Mouse (Mus musculus): ENCODE data around the gene Ebi3. TPM values are rescaled to one million over a fixed set of nuclear protein-coding genes. Genes with fewer than 3 reads are reported as not detected.

Ebi3 gene
- polyA plus RNA-seq, 1 experiment from 2014 or later: 4.1 TPM

GRCm38 (mm10) chr17:55971453-55971852, 19.0 kb downstream of the Ebi3 start:
- WGBS: 40% methylated on average over 22 of the region's 22 CpGs
- Histone ChIP-seq H3K36me3 (peaks cover 8% of the 10 kb centered on the region), H3K4me1 (peaks cover 18% of the 10 kb centered on the region), H3K4me2 (peak overlapping the region; percentile 92), H3K27me3 (replicated peaks) (0 out of 2 replicates have a peak, but pooled peaks cover 2% of the 10 kb centered on the region), H3K27ac (no peak overlapping the region), H3K4me3 (replicated peaks) (no peak overlapping the region), H3K9me3 (no peaks in the 10 kb centered on the region), H3K9ac (no peak overlapping the region)
- ATAC-seq (ENCODE audit: insufficient read depth, low FRiP score, low read depth): no peak

GRCm38 (mm10) chr17:55976255-55976862, 23.9 kb downstream of the Ebi3 start:
- Histone ChIP-seq H3K4me3 (replicated peaks) (no peak overlapping the region), H3K9me3 (no peaks in the 10 kb centered on the region), H3K27ac (no peak overlapping the region), H3K36me3 (no peaks in the 10 kb centered on the region), H3K4me2 (peak overlapping the region; percentile 38), H3K4me1 (peaks cover 10% of the 10 kb centered on the region), H3K27me3 (replicated peaks) (no peaks in the 10 kb centered on the region), H3K9ac (no peak overlapping the region)
- WGBS: 16% methylated on average over 13 of the region's 13 CpGs
- peak; percentile 74 for ATAC-seq (ENCODE audit: insufficient read depth, low FRiP score, low read depth)

- ATAC-seq (ENCODE audit: insufficient read depth, low FRiP score, low read depth): no peak
- no peaks in the 10 kb centered on the region for H3K36me3 ChIP-seq
- no peak overlapping the region for H3K4me3 ChIP-seq (replicated peaks)
- no peak overlapping the region for H3K27ac ChIP-seq
- H3K4me1 ChIP-seq: peaks cover 10% of the 10 kb centered on the region
- 28% methylated on average over 3 of the region's 3 CpGs for WGBS
- H3K4me2 ChIP-seq: no peak overlapping the region
- H3K9me3 ChIP-seq: no peaks in the 10 kb centered on the region
- H3K27me3 ChIP-seq (replicated peaks): no peaks in the 10 kb centered on the region
- H3K9ac ChIP-seq: no peak overlapping the region
Observed at GRCm38 (mm10) chr17:55977301-55977700, 24.9 kb downstream of the Ebi3 start.

- no peak within 1 kb of the TSS for H3K27ac ChIP-seq
- H3K36me3 ChIP-seq: no peaks in the 10 kb centered on the region
- 8% methylated on average over 35 of the region's 35 CpGs for WGBS
- H3K4me3 ChIP-seq (replicated peaks): peak within 1 kb of the TSS; percentile 45
- H3K9ac ChIP-seq: 0 out of 2 replicates have a peak within 1 kb of the TSS, but pooled peaks have one; percentile 4
- 0 out of 2 replicates have a peak, but pooled peaks cover 3% of the 10 kb centered on the region for H3K27me3 ChIP-seq (replicated peaks)
- H3K4me1 ChIP-seq: peaks cover 5% of the 10 kb centered on the region; the same call in 1 of the 2 replicates
- peak within 1 kb of the TSS; percentile 60 for H3K4me2 ChIP-seq
- no peaks in the 10 kb centered on the region for H3K9me3 ChIP-seq
- no peak for ATAC-seq (ENCODE audit: insufficient read depth, low FRiP score, low read depth)
Observed at GRCm38 (mm10) chr17:55986030-55986961, 33.9 kb downstream of the Ebi3 start, which contains the start of gene Fsd1. Gene Fsd1 (plus strand): TSS chr17:55986509.

- H3K27me3 ChIP-seq (replicated peaks): 0 out of 2 replicates have a peak, but pooled peaks cover 3% of the 10 kb centered on the region
- no peak for ATAC-seq (ENCODE audit: insufficient read depth, low FRiP score, low read depth)
- no peaks in the 10 kb centered on the region for H3K9me3 ChIP-seq
- H3K4me2 ChIP-seq: no peak overlapping the region
- peaks cover 5% of the 10 kb centered on the region; the same call in 1 of the 2 replicates for H3K4me1 ChIP-seq
- 75% methylated on average over 8 of the region's 8 CpGs for WGBS
- no peak overlapping the region for H3K4me3 ChIP-seq (replicated peaks)
- H3K9ac ChIP-seq: no peak overlapping the region
- no peaks in the 10 kb centered on the region for H3K36me3 ChIP-seq
- no peak overlapping the region for H3K27ac ChIP-seq
Observed at GRCm38 (mm10) chr17:55990278-55990898, 37.9 kb downstream of the Ebi3 start.

GRCm38 (mm10) chr17:55996007-55996406, 43.6 kb downstream of the Ebi3 start:
- no peak for ATAC-seq (ENCODE audit: insufficient read depth, low FRiP score, low read depth)
- peaks cover 8% of the 10 kb centered on the region; the same call in 1 of the 2 replicates for H3K27me3 ChIP-seq (replicated peaks)
- H3K27ac ChIP-seq: no peak overlapping the region
- H3K4me3 ChIP-seq (replicated peaks): no peak overlapping the region
- H3K9ac ChIP-seq: no peak overlapping the region
- no peak overlapping the region for H3K4me2 ChIP-seq
- no peaks in the 10 kb centered on the region for H3K36me3 ChIP-seq
- WGBS: 82% methylated on average over 15 of the region's 15 CpGs
- no peaks in the 10 kb centered on the region for H3K4me1 ChIP-seq
- H3K9me3 ChIP-seq: no peaks in the 10 kb centered on the region

GRCm38 (mm10) chr17:55999794-56000499, 47.5 kb downstream of the Ebi3 start:
- Histone ChIP-seq H3K27me3 (replicated peaks) (peaks cover 8% of the 10 kb centered on the region; the same call in 1 of the 2 replicates), H3K27ac (no peak overlapping the region), H3K9me3 (no peaks in the 10 kb centered on the region), H3K36me3 (no peaks in the 10 kb centered on the region), H3K4me2 (0 out of 2 replicates have a peak overlapping the region, but pooled peaks have one; percentile 3), H3K4me1 (no peaks in the 10 kb centered on the region), H3K9ac (no peak overlapping the region), H3K4me3 (replicated peaks) (no peak overlapping the region)
- ATAC-seq (ENCODE audit: insufficient read depth, low FRiP score, low read depth): no peak
- WGBS: 13% methylated on average over 30 of the region's 30 CpGs

- Histone ChIP-seq H3K27me3 (replicated peaks) (peaks cover 8% of the 10 kb centered on the region; the same call in 1 of the 2 replicates), H3K9me3 (no peaks in the 10 kb centered on the region), H3K36me3 (no peaks in the 10 kb centered on the region), H3K9ac (no peak overlapping the region), H3K27ac (no peak overlapping the region), H3K4me3 (replicated peaks) (no peak overlapping the region), H3K4me2 (no peak overlapping the region), H3K4me1 (peaks cover 9% of the 10 kb centered on the region)
- WGBS: 82% methylated on average over 3 of the region's 3 CpGs
- no peak for ATAC-seq (ENCODE audit: insufficient read depth, low FRiP score, low read depth)
Observed at GRCm38 (mm10) chr17:56003000-56003399, 50.6 kb downstream of the Ebi3 start.

GRCm38 (mm10) chr17:56005415-56006061, 53.1 kb downstream of the Ebi3 start, which contains the start of the genes Stap2 and Mpnd:
Gene Stap2 (minus strand): TSS chr17:56005584.
Gene Mpnd (plus strand): TSS chr17:56005711.
- no peak for ATAC-seq (ENCODE audit: insufficient read depth, low FRiP score, low read depth)
- H3K9ac ChIP-seq: no peak within 1 kb of the TSS

More at GRCm38 (mm10) chr17:56005415-56006061, 53.1 kb downstream of the Ebi3 start, which contains the start of the genes Stap2 and Mpnd:
- Histone ChIP-seq H3K4me2 (peak within 1 kb of the TSS; percentile 43), H3K27ac (peak within 1 kb of the TSS; percentile 44), H3K4me1 (peaks cover 21% of the 10 kb centered on the region), H3K27me3 (replicated peaks) (peaks cover 4% of the 10 kb centered on the region; the same call in 1 of the 2 replicates), H3K4me3 (replicated peaks) (peak within 1 kb of the TSS; percentile 30), H3K36me3 (no peaks in the 10 kb centered on the region), H3K9me3 (no peaks in the 10 kb centered on the region)
- 40% methylated on average over 13 of the region's 13 CpGs for WGBS

Measured in stomach, embryonic 15.5 days (tissue).